ENCODE assay signal across 8 mouse cellular contexts in genomic region chr8:3493845-3494208, GRCm38 (mm10). TPM values are rescaled to one million over a fixed set of nuclear protein-coding genes. Genes with fewer than 3 reads are reported as not detected.
DNase-seq lines count a peak whose midpoint lies in the region; ATAC-seq and TF ChIP-seq lines count a peak whose summit lies in the region.

No protein-coding gene starts in this region.

- H3K9me3 ChIP-seq in heart, embryonic 11.5 days (replicated peaks; ENCODE audit: control insufficient read depth, low read length): peaks cover 6% of the 10 kb centered on the region; the same call in 1 of the 2 replicates
- peaks cover 9% of the 10 kb centered on the region for H3K9me3 ChIP-seq in G1E (replicated peaks)
- H3K9me3 ChIP-seq in heart, embryonic 16.5 days (replicated peaks; ENCODE audit: control insufficient read depth, low read length): no peaks in the 10 kb centered on the region

- peak overlapping the region; percentile 79 for H3K4me2 ChIP-seq in heart, embryonic 11.5 days
- peak overlapping the region; percentile 74 for H3K4me2 ChIP-seq in heart, embryonic 16.5 days (ENCODE audit: low read depth, low read length)

- H3K79me2 ChIP-seq in macrophage (ENCODE audit: inconsistent target): no peaks in the 10 kb centered on the region

- H3K27ac ChIP-seq in heart, embryonic 11.5 days (ENCODE audit: low read depth, low read length): 0 out of 2 replicates have a peak overlapping the region, but pooled peaks have one; percentile 75
- H3K27ac ChIP-seq in heart, embryonic 16.5 days (ENCODE audit: low read length): peak overlapping the region; percentile 84; the same call in 1 of the 2 replicates
- no peak overlapping the region for H3K27ac ChIP-seq in macrophage

- peaks cover 5% of the 10 kb centered on the region; the same call in 1 of the 2 replicates for H3K4me1 ChIP-seq in heart, embryonic 11.5 days (ENCODE audit: control insufficient read depth, insufficient read depth, low read length)
- H3K4me1 ChIP-seq in G1E (ENCODE audit: insufficient read depth, low read depth, low read length): peaks cover 32% of the 10 kb centered on the region
- H3K4me1 ChIP-seq in heart, embryonic 16.5 days (ENCODE audit: control insufficient read depth, insufficient read depth, low read length): peaks cover 8% of the 10 kb centered on the region

- 26% methylated on average over 6 of the region's 6 CpGs for WGBS in heart, embryonic 11.5 days (ENCODE audit: insufficient replicate concordance)
- 22% methylated on average over 6 of the region's 6 CpGs for WGBS in heart, embryonic 16.5 days
- WGBS in macrophage (ENCODE audit: missing documents): 42% methylated on average over 6 of the region's 6 CpGs

- peak overlapping the region; percentile 92 for H3K4me3 ChIP-seq in heart, embryonic 11.5 days (ENCODE audit: low read depth, low read length)
- H3K4me3 ChIP-seq in G1E (ENCODE audit: low read depth, low read length) (peak overlapping the region; percentile 93; the same call in 1 of the 2 replicates), macrophage (ENCODE audit: inconsistent target) (peak overlapping the region; percentile 86)
- H3K4me3 ChIP-seq in heart, embryonic 16.5 days (ENCODE audit: low read length): peak overlapping the region; percentile 98

- H3K9ac ChIP-seq in heart, embryonic 11.5 days (ENCODE audit: low read depth, low read length): peak overlapping the region; percentile 99
- peak overlapping the region; percentile 100 for H3K9ac ChIP-seq in heart, embryonic 16.5 days (ENCODE audit: low read length)

- H3K27me3 ChIP-seq in heart, embryonic 11.5 days (ENCODE audit: control insufficient read depth, insufficient read depth, low read length): no peaks in the 10 kb centered on the region
- no peaks in the 10 kb centered on the region; the same call in 1 of the 2 replicates for H3K27me3 ChIP-seq in G1E (ENCODE audit: insufficient read depth, low read length)
- no peaks in the 10 kb centered on the region for H3K27me3 ChIP-seq in heart, embryonic 16.5 days (ENCODE audit: control insufficient read depth, insufficient read depth, low read length)

- no peak for TF ChIP-seq CTCF in G1E (IDR thresholded peaks at IDR 0.05; ENCODE audit: low read depth, low read length)

- peaks cover 18% of the 10 kb centered on the region for H3K36me3 ChIP-seq in heart, embryonic 11.5 days (ENCODE audit: control insufficient read depth, insufficient read depth, low read length)
- H3K36me3 ChIP-seq in G1E (replicated peaks) (peaks cover 26% of the 10 kb centered on the region), macrophage (ENCODE audit: inconsistent target) (peaks cover 6% of the 10 kb centered on the region; the same call in 1 of the 2 replicates)
- H3K36me3 ChIP-seq in heart, embryonic 16.5 days (ENCODE audit: control insufficient read depth, insufficient read depth): peaks cover 24% of the 10 kb centered on the region

- no peak for ATAC-seq in heart, embryonic 11.5 days (replicated peaks; ENCODE audit: insufficient number of reproducible peaks, low FRiP score, low TSS enrichment)
- ATAC-seq in G1E (ENCODE audit: extremely low read depth, insufficient number of reproducible peaks, low FRiP score, poor library complexity, severe bottlenecking): no peak
- ATAC-seq in heart, embryonic 16.5 days (replicated peaks; ENCODE audit: extremely low read depth, insufficient read depth, low FRiP score): 0 out of 2 replicates have a peak, but pooled peaks have one; percentile 2

- DNase-seq in heart, postnatal 4 days: no peak
- no peak for DNase-seq in G1E (ENCODE audit: low spot score)
- no peak for DNase-seq in adrenal gland, postnatal 10 days
- no peak for DNase-seq in adrenal gland, postnatal 4 days (ENCODE audit: low spot score in 2 of 2)
- no peak for DNase-seq in testis, postnatal 10 days (ENCODE audit: low spot score)

RNA-seq across cellular contexts. Expression of gene Zfp358, which starts 0.9 kb away (rescaled TPM):
- 11.5 and 19.7 TPM in 2 replicates for polyA plus RNA-seq in heart, embryonic 11.5 days (2014; fragmentation: Nextera tagmentation; extraction: Ambion mirVana)
- total RNA-seq in heart, postnatal 4 days (2021): 10 to 100 TPM; 24.6 to 26.1 TPM
- total RNA-seq in G1E (2014; fragmentation: Nextera tagmentation) (25.7 and 26.6 TPM in 2 replicates), G1E (2017) (6.6 and 7.4 TPM in 2 replicates)
- polyA plus RNA-seq in G1E (2012) (19.2 and 22.7 TPM in 2 replicates), macrophage (2018) (7.9 to 23.2 TPM (median 13.3 TPM) in 3 replicates)
- 30.8 and 31.0 TPM in 2 replicates for polyA plus RNA-seq in heart, embryonic 16.5 days (2015; fragmentation: Nextera tagmentation; extraction: Ambion mirVana)
- total RNA-seq in macrophage (2018; cell fraction: chromatin; rRNA removed): 1 to 10 TPM in 22 of 26 experiments, under 1 TPM in 4; 0.62 to 9.7 (median 3.1) TPM
- 10 to 100 TPM in 10 of 26 experiments, 1 to 10 TPM in 16; 6.0 to 17.2 (median 9.6) TPM for total RNA-seq in macrophage (2018; cell fraction: cytosol; rRNA removed)
- total RNA-seq in macrophage (2018; cell fraction: nucleus; rRNA removed): 10 to 100 TPM in 2 of 26 experiments, 1 to 10 TPM in 24; 1.7 to 15.2 (median 4.7) TPM
- total RNA-seq in adrenal gland, postnatal 10 days (2021): 10 to 100 TPM; 23.9 to 25.3 TPM
- total RNA-seq in adrenal gland, postnatal 4 days (2021): 10 to 100 TPM; 33.7 to 35.6 TPM

RNA-seq across cellular contexts. Expression of gene Mcoln1, which starts 6.4 kb away (rescaled TPM):
- polyA plus RNA-seq in heart, embryonic 11.5 days (2014; fragmentation: Nextera tagmentation; extraction: Ambion mirVana): 31.3 and 48.1 TPM in 2 replicates
- total RNA-seq in heart, postnatal 4 days (2021): 10 to 100 TPM; 26.4 to 29.0 TPM
- 42.4 and 43.6 TPM in 2 replicates for total RNA-seq in G1E (2014; fragmentation: Nextera tagmentation)
- total RNA-seq in G1E (2017): 41.5 and 46.9 TPM in 2 replicates
- polyA plus RNA-seq in G1E (2012): 144 and 171 TPM in 2 replicates
- polyA plus RNA-seq in heart, embryonic 16.5 days (2015; fragmentation: Nextera tagmentation; extraction: Ambion mirVana): 51.9 and 55.0 TPM in 2 replicates
- total RNA-seq in macrophage (2018; cell fraction: chromatin; rRNA removed): 100 to 1,000 TPM in 25 of 26 experiments, 10 to 100 TPM in 1; 92.0 to 456 (median 213) TPM
- total RNA-seq in macrophage (2018; cell fraction: cytosol; rRNA removed): 10 to 100 TPM; 46.9 to 82.0 (median 62.0) TPM
- 100 to 1,000 TPM in 25 of 26 experiments, 10 to 100 TPM in 1; 85.7 to 533 (median 182) TPM for total RNA-seq in macrophage (2018; cell fraction: nucleus; rRNA removed)
- 50.2 to 92.5 TPM (median 73.4 TPM) in 3 replicates for polyA plus RNA-seq in macrophage (2018)
- total RNA-seq in adrenal gland, postnatal 10 days (2021): 10 to 100 TPM; 30.2 to 37.6 TPM
- total RNA-seq in adrenal gland, postnatal 4 days (2021): 10 to 100 TPM; 50.5 to 53.2 TPM

RNA-seq across cellular contexts. Expression of gene Pnpla6, which starts 21.4 kb away (rescaled TPM):
- 14.0 and 15.9 TPM in 2 replicates for polyA plus RNA-seq in heart, embryonic 11.5 days (2014; fragmentation: Nextera tagmentation; extraction: Ambion mirVana)
- total RNA-seq in heart, postnatal 4 days (2021): 10 to 100 TPM; 15.1 to 15.9 TPM
- 39.8 and 61.5 TPM in 2 replicates for total RNA-seq in G1E (2014; fragmentation: Nextera tagmentation)
- total RNA-seq in G1E (2017): 33.9 and 34.3 TPM in 2 replicates
- 21.4 and 25.1 TPM in 2 replicates for polyA plus RNA-seq in G1E (2012)
- polyA plus RNA-seq in heart, embryonic 16.5 days (2015; fragmentation: Nextera tagmentation; extraction: Ambion mirVana): 16.3 and 18.1 TPM in 2 replicates
- total RNA-seq in macrophage (2018; cell fraction: chromatin; rRNA removed): 100 to 1,000 TPM in 17 of 26 experiments, 10 to 100 TPM in 9; 36.2 to 187 (median 120) TPM
- 10 to 100 TPM in 19 of 26 experiments, 1 to 10 TPM in 7; 7.1 to 20.0 (median 11.5) TPM for total RNA-seq in macrophage (2018; cell fraction: cytosol; rRNA removed)
- 10 to 100 TPM; 20.4 to 94.1 (median 54.3) TPM for total RNA-seq in macrophage (2018; cell fraction: nucleus; rRNA removed)
- polyA plus RNA-seq in macrophage (2018): 10.2 to 19.0 TPM (median 11.7 TPM) in 3 replicates
- 10 to 100 TPM; 24.2 to 39.3 TPM for total RNA-seq in adrenal gland, postnatal 10 days (2021)
- 10 to 100 TPM; 44.4 to 47.5 TPM for total RNA-seq in adrenal gland, postnatal 4 days (2021)

RNA-seq across cellular contexts. Expression of gene Tex45, which starts 23.2 kb away (rescaled TPM):
- polyA plus RNA-seq in heart, embryonic 11.5 days (2014; fragmentation: Nextera tagmentation; extraction: Ambion mirVana): not detected in 2 replicates
- total RNA-seq in heart, postnatal 4 days (2021): under 1 TPM in 1 of 2 experiments, not detected in 1; 0.32 TPM
- total RNA-seq in G1E (2014; fragmentation: Nextera tagmentation) (not detected in 2 replicates), G1E (2017) (0.11 TPM in 1 of 2 replicates, not detected in the other)
- polyA plus RNA-seq in G1E (2012) (not detected in 2 replicates), macrophage (2018) (not detected in 3 replicates)
- not detected in 2 replicates for polyA plus RNA-seq in heart, embryonic 16.5 days (2015; fragmentation: Nextera tagmentation; extraction: Ambion mirVana)
- not detected for total RNA-seq in macrophage (2018; cell fraction: chromatin; rRNA removed)
- total RNA-seq in macrophage (2018; cell fraction: cytosol; rRNA removed): not detected
- not detected for total RNA-seq in macrophage (2018; cell fraction: nucleus; rRNA removed)
- total RNA-seq in adrenal gland, postnatal 10 days (2021): under 1 TPM in 1 of 2 experiments, not detected in 1; 0.27 TPM
- total RNA-seq in adrenal gland, postnatal 4 days (2021): under 1 TPM; 0.25 to 0.56 TPM

RNA-seq across cellular contexts. Expression of gene Pex11g, which starts 26.3 kb away (rescaled TPM):
- polyA plus RNA-seq in heart, embryonic 11.5 days (2014; fragmentation: Nextera tagmentation; extraction: Ambion mirVana): 2.7 and 3.1 TPM in 2 replicates
- total RNA-seq in heart, postnatal 4 days (2021): 1 to 10 TPM; 4.1 to 4.5 TPM
- total RNA-seq in G1E (2014; fragmentation: Nextera tagmentation): 5.0 and 5.6 TPM in 2 replicates
- 1.9 and 2.1 TPM in 2 replicates for total RNA-seq in G1E (2017)
- polyA plus RNA-seq in G1E (2012): 1.1 and 1.2 TPM in 2 replicates
- 5.3 and 6.2 TPM in 2 replicates for polyA plus RNA-seq in heart, embryonic 16.5 days (2015; fragmentation: Nextera tagmentation; extraction: Ambion mirVana)
- 1 to 10 TPM in 13 of 26 experiments, under 1 TPM in 10, not detected in 3; 0.43 to 3.8 (median 1.7) TPM for total RNA-seq in macrophage (2018; cell fraction: chromatin; rRNA removed)
- total RNA-seq in macrophage (2018; cell fraction: cytosol; rRNA removed): 1 to 10 TPM in 4 of 26 experiments, under 1 TPM in 22; 0.36 to 1.2 (median 0.68) TPM
- total RNA-seq in macrophage (2018; cell fraction: nucleus; rRNA removed): 1 to 10 TPM in 15 of 26 experiments, under 1 TPM in 11; 0.29 to 5.2 (median 1.4) TPM
- polyA plus RNA-seq in macrophage (2018): 1.0 to 2.3 TPM (median 1.1 TPM) in 3 replicates
- 10 to 100 TPM; 13.3 to 16.1 TPM for total RNA-seq in adrenal gland, postnatal 10 days (2021)
- 10 to 100 TPM; 11.0 to 13.5 TPM for total RNA-seq in adrenal gland, postnatal 4 days (2021)
